Mouse (Mus musculus) right cerebral cortex, adult 2 months (tissue): ENCODE data around the gene Frs3.

Experiments
- DNase-seq, 2 experiments: peaks; one replicate each; pipeline ENCODE4 v3.0.0; 2021 to 2022; ENCODE audit warnings: low spot score in 2 of 2

Gene Frs3

GRCm38 (mm10) chr17:47735553-47736100 is 46.8 kb downstream of the Frs3 start:
- DNase-seq: no peak

- peak; percentile 97 to 98 for DNase-seq
Measured at GRCm38 (mm10) chr17:47736856-47737255, 48.0 kb downstream of the Frs3 start, which contains the start of gene Tfeb. Tfeb (plus strand) TSS chr17:47737030.

- peak; percentile 53 to 75 for DNase-seq
Measured at GRCm38 (mm10) chr17:47737271-47738065, 48.6 kb downstream of the Frs3 start.

GRCm38 (mm10) chr17:47738066-47738878 is 49.4 kb downstream of the Frs3 start:
- peak in 1 of 2 experiments; percentile 5 for DNase-seq

GRCm38 (mm10) chr17:47738879-47739798 is 50.3 kb downstream of the Frs3 start:
- DNase-seq: no peak

GRCm38 (mm10) chr17:47740186-47740585 is 51.4 kb downstream of the Frs3 start:
- no peak for DNase-seq

- no peak for DNase-seq
Measured at GRCm38 (mm10) chr17:47742991-47743734, 54.3 kb downstream of the Frs3 start.

GRCm38 (mm10) chr17:47744086-47744485 is 55.3 kb downstream of the Frs3 start:
- DNase-seq: no peak

GRCm38 (mm10) chr17:47744746-47745368 is 56.0 kb downstream of the Frs3 start:
- DNase-seq: no peak

GRCm38 (mm10) chr17:47748791-47749553 is 60.1 kb downstream of the Frs3 start:
- DNase-seq: no peak

- DNase-seq: no peak
Measured at GRCm38 (mm10) chr17:47749626-47750025, 60.8 kb downstream of the Frs3 start.

GRCm38 (mm10) chr17:47750101-47750500 is 61.3 kb downstream of the Frs3 start:
- DNase-seq: no peak

- no peak for DNase-seq
Measured at GRCm38 (mm10) chr17:47751811-47752210, 63.0 kb downstream of the Frs3 start.

- DNase-seq: no peak
Measured at GRCm38 (mm10) chr17:47753130-47753775, 64.4 kb downstream of the Frs3 start.
